Mouse (Mus musculus): ENCODE data around the gene Shh.

The Shh gene

GRCm38 (mm10) chr5:28466760-28467306 lies at the start of gene Shh:
Gene Shh, minus strand, starts transcription at chr5:28467256.
- no peak for DNase-seq (ENCODE audit: low spot score in 2 of 2)

- no peak for DNase-seq (ENCODE audit: low spot score in 2 of 2)
These were observed 33.9 kb upstream of the Shh start for GRCm38 (mm10) chr5:28500792-28501439.

- no peak for DNase-seq (ENCODE audit: low spot score in 2 of 2)
These were observed 31.8 kb upstream of the Shh start for GRCm38 (mm10) chr5:28498846-28499245.

- no peak for DNase-seq (ENCODE audit: low spot score in 2 of 2)
These were observed 28.9 kb upstream of the Shh start for GRCm38 (mm10) chr5:28495712-28496650.

GRCm38 (mm10) chr5:28493550-28493949 lies 26.5 kb upstream of the Shh start:
- DNase-seq (ENCODE audit: low spot score in 2 of 2): no peak

GRCm38 (mm10) chr5:28482991-28483390 lies 15.9 kb upstream of the Shh start:
- DNase-seq (ENCODE audit: low spot score in 2 of 2): no peak

GRCm38 (mm10) chr5:28481730-28482129 lies 14.7 kb upstream of the Shh start:
- no peak for DNase-seq (ENCODE audit: low spot score in 2 of 2)

- no peak for DNase-seq (ENCODE audit: low spot score in 2 of 2)
These were observed 9.6 kb upstream of the Shh start for GRCm38 (mm10) chr5:28476389-28477379.

- DNase-seq (ENCODE audit: low spot score in 2 of 2): no peak
These were observed 6.5 kb upstream of the Shh start for GRCm38 (mm10) chr5:28473556-28473955.

- DNase-seq (ENCODE audit: low spot score in 2 of 2): no peak
These were observed 2.6 kb upstream of the Shh start for GRCm38 (mm10) chr5:28469525-28470202.

- DNase-seq (ENCODE audit: low spot score in 2 of 2): no peak
These were observed 705 bp downstream of the Shh start for GRCm38 (mm10) chr5:28466351-28466750.

- no peak for DNase-seq (ENCODE audit: low spot score in 2 of 2)
These were observed 1.5 kb downstream of the Shh start for GRCm38 (mm10) chr5:28465526-28465925.

- no peak for DNase-seq (ENCODE audit: low spot score in 2 of 2)
These were observed 2.0 kb downstream of the Shh start for GRCm38 (mm10) chr5:28465099-28465406.

- DNase-seq (ENCODE audit: low spot score in 2 of 2): no peak
These were observed 2.5 kb downstream of the Shh start for GRCm38 (mm10) chr5:28464361-28465098.

GRCm38 (mm10) chr5:28463656-28464055 lies 3.4 kb downstream of the Shh start:
- DNase-seq (ENCODE audit: low spot score in 2 of 2): no peak

GRCm38 (mm10) chr5:28462741-28463590 lies 4.1 kb downstream of the Shh start:
- no peak for DNase-seq (ENCODE audit: low spot score in 2 of 2)

- no peak for DNase-seq (ENCODE audit: low spot score in 2 of 2)
These were observed 5.7 kb downstream of the Shh start for GRCm38 (mm10) chr5:28461376-28461775.

GRCm38 (mm10) chr5:28460556-28461350 lies 6.3 kb downstream of the Shh start:
- DNase-seq (ENCODE audit: low spot score in 2 of 2): no peak

Data from spleen, postnatal 14 days (tissue).